Mouse (Mus musculus): Measurements from ENCODE around the gene Klra6. TPM values are rescaled to one million over a fixed set of nuclear protein-coding genes. Genes with fewer than 3 reads are reported as not detected.
"Not testable (repeated sequence)": the region's sequence is repeated elsewhere in the genome, so short reads cannot be mapped to it uniquely, and the experiment has no call there.

Gene Klra6
- polyA plus RNA-seq (2014; fragmentation: Nextera tagmentation; extraction: Ambion mirVana): not detected in 2 replicates

DNA sequence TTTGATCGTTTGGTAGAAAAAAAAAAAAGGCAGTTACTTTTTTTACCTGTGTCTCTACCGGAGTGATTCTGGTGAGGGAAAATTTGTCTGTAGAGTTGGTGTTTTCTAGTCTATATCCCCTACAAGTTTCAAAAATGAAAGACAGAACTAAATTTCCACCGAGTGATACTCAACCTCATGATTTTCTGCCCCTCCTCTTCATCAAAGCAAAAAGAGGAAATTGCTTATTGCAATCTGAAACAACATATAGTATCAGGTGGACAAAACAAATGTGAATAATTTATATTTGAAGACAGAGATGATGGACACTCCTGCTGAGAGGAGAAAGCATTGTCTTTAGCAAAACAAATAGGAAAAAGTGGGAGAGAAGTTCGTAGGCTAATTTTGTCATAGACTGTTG is at the start of gene Klra6:
Gene Klra6 (minus strand): TSS at position 101 of the 400 bp plus-strand sequence.
- H3K4me1 ChIP-seq (replicated peaks; ENCODE audit: control insufficient read depth, insufficient read depth, low read length): no peaks in the 10 kb centered on the region
- no peak for ATAC-seq (replicated peaks; ENCODE audit: low FRiP score, low TSS enrichment, low read depth)
- no peak within 1 kb of the TSS for H3K9ac ChIP-seq (ENCODE audit: low read length)
- H3K36me3 ChIP-seq (ENCODE audit: control insufficient read depth, insufficient read depth, low read length): no peaks in the 10 kb centered on the region
- DNase-seq (ENCODE audit: low spot score): no peak
- H3K9me3 ChIP-seq (ENCODE audit: control insufficient read depth, low read length): no peaks in the 10 kb centered on the region
- 77% methylated on average over 4 of the region's 4 CpGs for WGBS
- no peaks in the 10 kb centered on the region for H3K27me3 ChIP-seq (replicated peaks; ENCODE audit: control insufficient read depth, insufficient read depth, low read length)
- H3K4me3 ChIP-seq (ENCODE audit: low read depth, low read length): no peak within 1 kb of the TSS
- H3K27ac ChIP-seq (ENCODE audit: low read depth): no peak within 1 kb of the TSS
- no peak within 1 kb of the TSS for H3K4me2 ChIP-seq (ENCODE audit: low read length)

DNA sequence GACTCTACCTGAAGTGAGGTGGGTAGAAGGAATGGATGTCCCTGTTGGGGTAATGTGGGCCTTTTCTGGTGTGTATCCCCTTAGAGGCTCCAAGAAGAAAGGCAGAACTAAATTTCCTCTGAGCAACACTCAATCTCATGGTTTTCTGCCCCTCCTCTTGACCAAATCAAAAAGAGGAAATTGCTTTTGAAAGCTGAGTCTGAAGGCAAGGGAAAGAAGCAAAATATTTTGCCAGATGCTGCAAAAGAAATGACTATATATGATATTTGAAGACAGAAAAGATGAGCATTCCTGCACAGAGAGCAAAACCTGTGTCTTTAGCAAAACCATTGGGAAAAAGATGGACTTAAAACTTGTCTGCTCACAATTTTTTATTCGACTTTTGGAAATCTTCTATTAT is 40.4 kb upstream of the Klra6 start, which contains the start of gene Klra4:
Gene Klra4 (minus strand): TSS at position 101 of the 400 bp plus-strand sequence.
- not testable (repeated sequence) for ATAC-seq (replicated peaks; ENCODE audit: low FRiP score, low TSS enrichment, low read depth)

DNA sequence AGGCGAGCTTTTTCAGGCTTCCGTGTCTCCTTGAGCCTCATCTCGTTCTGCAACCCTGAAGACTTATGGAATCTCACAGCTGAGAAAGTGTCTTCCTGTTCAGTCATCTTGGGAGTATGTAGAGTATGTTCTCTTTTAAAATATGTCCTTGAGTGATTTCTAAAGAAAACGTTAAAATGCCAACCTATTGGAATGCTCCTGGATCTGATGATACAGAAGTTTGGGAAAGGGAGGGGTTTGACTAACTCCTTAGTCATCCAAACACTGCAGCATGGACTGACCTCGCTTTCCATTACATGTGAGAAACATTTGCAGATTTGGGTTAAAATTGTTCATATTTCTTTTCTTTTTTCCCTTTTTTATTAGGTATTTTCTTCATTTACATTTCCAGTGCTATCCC is 38.4 kb upstream of the Klra6 start:
- ATAC-seq (replicated peaks; ENCODE audit: low FRiP score, low TSS enrichment, low read depth) (no peak), DNase-seq (ENCODE audit: low spot score) (no peak)
- no peak overlapping the region for H3K27ac ChIP-seq (ENCODE audit: low read depth)
- no peaks in the 10 kb centered on the region for H3K36me3 ChIP-seq (ENCODE audit: control insufficient read depth, insufficient read depth, low read length)
- no peaks in the 10 kb centered on the region for H3K9me3 ChIP-seq (ENCODE audit: control insufficient read depth, low read length)
- WGBS: 76% methylated on average over 5 of the region's 5 CpGs
- H3K4me1 ChIP-seq (replicated peaks; ENCODE audit: control insufficient read depth, insufficient read depth, low read length): no peaks in the 10 kb centered on the region
- H3K4me2 ChIP-seq (ENCODE audit: low read length): no peak overlapping the region
- H3K4me3 ChIP-seq (ENCODE audit: low read depth, low read length): no peak overlapping the region
- H3K9ac ChIP-seq (ENCODE audit: low read length): no peak overlapping the region
- no peaks in the 10 kb centered on the region for H3K27me3 ChIP-seq (replicated peaks; ENCODE audit: control insufficient read depth, insufficient read depth, low read length)

More for the DNA sequence above, 40.4 kb upstream of the Klra6 start, which contains the start of gene Klra4:
- not testable (repeated sequence) for H3K4me2 ChIP-seq (ENCODE audit: low read length); H3K4me1 ChIP-seq (replicated peaks; ENCODE audit: control insufficient read depth, insufficient read depth, low read length); H3K36me3 ChIP-seq (ENCODE audit: control insufficient read depth, insufficient read depth, low read length); H3K9ac ChIP-seq (ENCODE audit: low read length); H3K4me3 ChIP-seq (ENCODE audit: low read depth, low read length); H3K27me3 ChIP-seq (replicated peaks; ENCODE audit: control insufficient read depth, insufficient read depth, low read length); H3K9me3 ChIP-seq (ENCODE audit: control insufficient read depth, low read length); DNase-seq (ENCODE audit: low spot score); H3K27ac ChIP-seq (ENCODE audit: low read depth)
- WGBS: 57% methylated on average over 1 of the region's 1 CpGs

DNA sequence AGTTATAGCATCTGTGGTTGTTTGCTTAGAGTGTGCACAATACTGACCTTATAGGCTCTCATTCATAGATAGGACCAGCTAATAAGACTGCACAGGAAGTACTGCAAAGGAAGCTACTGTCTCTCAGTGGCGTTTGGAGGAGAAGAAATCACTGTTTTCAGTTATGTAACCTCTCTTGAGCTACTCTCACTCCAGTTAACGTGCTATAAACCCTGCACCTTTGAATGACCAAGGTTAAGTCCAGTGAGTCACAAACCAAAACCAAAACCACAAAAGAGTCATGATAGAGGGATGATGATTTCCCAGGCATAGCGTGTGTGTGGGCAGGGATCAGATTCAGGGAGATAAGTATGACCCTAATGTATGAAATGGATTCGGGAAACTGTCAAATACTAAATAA is 8.4 kb upstream of the Klra6 start:
- H3K9ac ChIP-seq (ENCODE audit: low read length); H3K36me3 ChIP-seq (ENCODE audit: control insufficient read depth, insufficient read depth, low read length); H3K27me3 ChIP-seq (replicated peaks; ENCODE audit: control insufficient read depth, insufficient read depth, low read length); H3K27ac ChIP-seq (ENCODE audit: low read depth); H3K4me1 ChIP-seq (replicated peaks; ENCODE audit: control insufficient read depth, insufficient read depth, low read length); ATAC-seq (replicated peaks; ENCODE audit: low FRiP score, low TSS enrichment, low read depth); H3K4me2 ChIP-seq (ENCODE audit: low read length); H3K9me3 ChIP-seq (ENCODE audit: control insufficient read depth, low read length); DNase-seq (ENCODE audit: low spot score); H3K4me3 ChIP-seq (ENCODE audit: low read depth, low read length): not testable (repeated sequence)
- WGBS: 50% methylated on average over 4 of the region's 4 CpGs

DNA sequence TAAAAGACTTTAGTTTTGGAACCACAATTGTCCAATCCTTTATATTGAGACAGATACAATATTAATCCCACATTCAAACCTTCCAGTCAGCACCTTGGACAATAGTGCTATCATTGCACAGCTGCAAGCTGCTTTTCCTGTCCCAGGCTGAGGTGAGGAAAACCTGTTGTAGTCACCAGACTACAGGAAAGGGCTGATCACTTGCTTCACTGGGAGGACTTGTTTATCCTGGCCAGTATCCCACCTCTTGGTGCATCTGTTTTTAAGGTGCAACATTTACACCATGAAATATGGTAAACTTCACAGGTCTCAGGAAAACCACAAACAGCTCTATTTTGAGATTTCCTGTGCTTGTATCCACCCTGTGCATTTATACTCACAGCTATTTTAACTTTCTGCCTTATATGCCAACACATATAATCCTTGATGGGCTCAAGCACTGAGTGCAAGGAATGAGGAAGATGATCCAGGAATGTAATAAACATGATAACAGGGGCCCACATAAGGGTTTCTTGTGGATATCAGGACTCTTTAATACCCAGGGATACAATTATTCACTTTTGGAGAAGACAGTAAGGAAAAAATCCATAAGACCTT is 4.8 kb upstream of the Klra6 start:
- H3K36me3 ChIP-seq (ENCODE audit: control insufficient read depth, insufficient read depth, low read length); H3K4me1 ChIP-seq (replicated peaks; ENCODE audit: control insufficient read depth, insufficient read depth, low read length); H3K27me3 ChIP-seq (replicated peaks; ENCODE audit: control insufficient read depth, insufficient read depth, low read length); H3K9me3 ChIP-seq (ENCODE audit: control insufficient read depth, low read length); H3K4me3 ChIP-seq (ENCODE audit: low read depth, low read length); H3K4me2 ChIP-seq (ENCODE audit: low read length); DNase-seq (ENCODE audit: low spot score); H3K27ac ChIP-seq (ENCODE audit: low read depth); ATAC-seq (replicated peaks; ENCODE audit: low FRiP score, low TSS enrichment, low read depth); H3K9ac ChIP-seq (ENCODE audit: low read length): not testable (repeated sequence)

Other genes with a start within 250 kb of the Klra6 start
- not detected in 2 replicates for gene Gm156, start 242.7 kb downstream of the Klra6 start, polyA plus RNA-seq (2014; fragmentation: Nextera tagmentation; extraction: Ambion mirVana)
- not detected in 2 replicates for gene Gm17631, start 164.3 kb downstream of the Klra6 start, polyA plus RNA-seq (2014; fragmentation: Nextera tagmentation; extraction: Ambion mirVana)
- not detected in 2 replicates for gene Klra17, start 150.3 kb downstream of the Klra6 start, polyA plus RNA-seq (2014; fragmentation: Nextera tagmentation; extraction: Ambion mirVana)
- not detected in 2 replicates for gene Klra5, start 109.3 kb downstream of the Klra6 start, polyA plus RNA-seq (2014; fragmentation: Nextera tagmentation; extraction: Ambion mirVana)
- gene Klra4, start 40.3 kb upstream of the Klra6 start, polyA plus RNA-seq (2014; fragmentation: Nextera tagmentation; extraction: Ambion mirVana): not detected in 2 replicates
- gene Klra8, start 102.9 kb upstream of the Klra6 start, polyA plus RNA-seq (2014; fragmentation: Nextera tagmentation; extraction: Ambion mirVana): not detected in 2 replicates
- gene Klra9, start 166.2 kb upstream of the Klra6 start, polyA plus RNA-seq (2014; fragmentation: Nextera tagmentation; extraction: Ambion mirVana): not detected in 2 replicates
- gene Klra7, start 206.4 kb upstream of the Klra6 start, polyA plus RNA-seq (2014; fragmentation: Nextera tagmentation; extraction: Ambion mirVana): not detected in 2 replicates